Mouse (Mus musculus): ENCODE results near the gene Def8.

GRCm38 (mm10) chr8:123463651-123464050 is 40.3 kb downstream of the Def8 start:
- no peak for TF ChIP-seq POLR2A (IDR thresholded peaks at IDR 0.05; ENCODE audit: insufficient read depth, low read depth, low read length)
- no peak for TF ChIP-seq CTCF (IDR thresholded peaks at IDR 0.05)

Measured in heart, adult 2 months (tissue).